Mouse (Mus musculus) thymus, postnatal 0 days (tissue): ENCODE measurements around the gene Rpl10a. TPM values are rescaled to one million over a fixed set of nuclear protein-coding genes. Genes with fewer than 3 reads are reported as not detected.
"Not testable (repeated sequence)": the region's sequence is repeated elsewhere in the genome, so short reads cannot be mapped to it uniquely, and the experiment has no call there.

ENCODE experiments used
- DNase-seq: peaks from one replicate; pipeline ENCODE4 v3.0.0-alpha.2; 2015; ENCODE audit warnings: low spot score
- polyA plus RNA-seq: library from polyadenylated mRNA; unstranded; fragments of >200 nt; fragmentation: Nextera tagmentation; extraction: Ambion mirVana; gene quantifications from 2 replicates; pipeline ENCODE4 v1.2.1, GENCODE M21; 2015

Rpl10a gene
- polyA plus RNA-seq, 1 experiment from 2014 or later = 790 TPM

DNA sequence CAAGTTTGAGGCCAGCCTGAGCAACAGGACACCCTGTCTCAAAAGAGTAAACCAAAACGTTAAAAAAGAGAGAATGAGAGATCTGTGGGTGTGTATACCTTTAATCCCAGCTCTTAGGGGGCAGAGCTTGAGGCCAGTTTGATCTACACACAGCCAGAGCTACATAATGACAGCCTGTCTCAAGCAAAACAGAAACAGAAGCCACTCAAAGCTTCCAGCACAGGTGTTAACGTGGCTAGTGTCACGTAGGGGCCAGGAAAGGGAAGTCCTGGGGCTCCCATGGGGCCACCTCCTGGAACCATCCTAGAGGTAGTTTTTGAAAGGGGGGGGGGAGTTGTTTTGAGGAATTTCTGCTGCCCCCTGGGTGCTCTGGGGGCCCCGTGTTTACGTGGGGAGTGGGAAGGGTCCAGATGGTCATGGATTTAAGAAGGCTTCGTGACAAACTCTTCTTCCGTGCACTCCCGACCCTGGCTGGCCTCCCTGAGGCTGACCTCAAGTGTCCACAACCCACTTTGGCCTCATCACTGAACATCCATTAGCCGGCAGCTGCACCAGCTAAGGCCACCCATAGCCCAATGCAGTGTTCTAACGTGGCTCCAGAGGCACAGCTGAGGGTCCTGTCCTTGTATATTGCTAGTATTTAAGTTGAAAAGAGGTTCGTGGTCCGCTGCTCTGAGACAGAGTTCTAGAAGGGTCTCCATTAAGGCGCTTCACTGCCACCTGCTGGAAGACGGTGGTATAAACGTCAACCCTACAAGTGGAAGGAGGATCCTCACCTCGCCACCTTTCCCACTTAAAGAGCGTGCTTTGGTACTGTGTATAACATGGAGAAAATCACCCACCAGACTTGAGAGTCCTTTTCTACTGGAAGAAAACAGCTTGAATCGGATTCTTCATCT is 19.7 kb upstream of the Rpl10a start:
- peak; percentile 90 for DNase-seq

DNA sequence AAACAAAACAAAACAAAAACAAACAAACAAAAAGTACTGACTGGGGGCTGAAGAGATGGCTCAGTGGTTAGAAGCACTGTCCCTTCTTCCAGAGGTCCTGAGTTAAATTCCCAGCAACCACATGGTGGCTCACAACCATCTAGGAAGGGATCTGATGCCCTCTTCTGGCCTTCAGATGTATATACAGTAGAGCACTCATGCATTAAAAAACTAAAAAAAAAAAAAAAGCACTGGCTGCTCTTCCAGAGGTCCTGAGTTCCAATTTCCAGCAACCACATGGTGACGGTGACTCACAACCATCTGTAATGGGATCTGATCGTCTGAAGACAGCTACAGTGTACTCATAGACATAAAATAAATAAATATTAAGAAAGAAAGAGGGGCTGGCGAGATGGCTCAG is 17.4 kb upstream of the Rpl10a start:
- no peak for DNase-seq

DNA sequence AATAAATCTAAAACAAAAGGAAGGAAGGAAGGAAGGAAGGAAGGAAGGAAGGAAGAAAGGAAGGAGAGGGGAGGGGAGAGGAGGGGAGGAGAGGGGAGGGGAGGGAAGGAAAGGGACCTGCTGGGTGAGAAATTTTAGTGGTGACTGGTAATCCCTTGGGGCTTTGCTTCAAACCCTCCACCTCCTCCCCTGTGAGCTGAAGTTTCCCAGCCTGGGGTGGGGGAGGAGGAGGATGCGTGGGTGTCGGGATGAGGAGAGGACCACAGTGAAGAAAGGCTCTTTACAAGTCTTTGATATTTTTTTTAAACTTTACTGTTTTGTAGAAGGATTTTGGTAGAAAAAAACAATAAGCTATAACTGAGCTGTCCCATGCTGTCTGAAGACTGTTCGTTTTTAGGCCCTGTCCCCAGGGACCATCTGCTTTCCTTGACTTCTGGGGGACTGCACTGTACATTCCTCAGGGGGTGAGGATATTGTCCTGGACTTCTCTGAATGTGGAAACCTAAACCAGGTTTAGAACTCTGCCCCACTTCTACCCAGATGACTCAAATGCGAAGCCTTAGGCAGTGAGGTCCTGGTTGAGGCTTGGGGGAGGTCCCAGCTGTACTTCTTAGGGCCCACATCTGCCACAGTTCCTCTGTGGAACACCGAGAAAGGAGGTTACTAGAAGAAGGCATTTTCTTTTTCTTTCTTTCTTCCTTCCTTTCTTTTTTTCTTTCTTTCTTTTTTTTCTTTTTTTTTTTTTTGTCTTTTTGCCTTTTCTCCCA is 16.7 kb upstream of the Rpl10a start:
- DNase-seq = peak; percentile 45

DNA sequence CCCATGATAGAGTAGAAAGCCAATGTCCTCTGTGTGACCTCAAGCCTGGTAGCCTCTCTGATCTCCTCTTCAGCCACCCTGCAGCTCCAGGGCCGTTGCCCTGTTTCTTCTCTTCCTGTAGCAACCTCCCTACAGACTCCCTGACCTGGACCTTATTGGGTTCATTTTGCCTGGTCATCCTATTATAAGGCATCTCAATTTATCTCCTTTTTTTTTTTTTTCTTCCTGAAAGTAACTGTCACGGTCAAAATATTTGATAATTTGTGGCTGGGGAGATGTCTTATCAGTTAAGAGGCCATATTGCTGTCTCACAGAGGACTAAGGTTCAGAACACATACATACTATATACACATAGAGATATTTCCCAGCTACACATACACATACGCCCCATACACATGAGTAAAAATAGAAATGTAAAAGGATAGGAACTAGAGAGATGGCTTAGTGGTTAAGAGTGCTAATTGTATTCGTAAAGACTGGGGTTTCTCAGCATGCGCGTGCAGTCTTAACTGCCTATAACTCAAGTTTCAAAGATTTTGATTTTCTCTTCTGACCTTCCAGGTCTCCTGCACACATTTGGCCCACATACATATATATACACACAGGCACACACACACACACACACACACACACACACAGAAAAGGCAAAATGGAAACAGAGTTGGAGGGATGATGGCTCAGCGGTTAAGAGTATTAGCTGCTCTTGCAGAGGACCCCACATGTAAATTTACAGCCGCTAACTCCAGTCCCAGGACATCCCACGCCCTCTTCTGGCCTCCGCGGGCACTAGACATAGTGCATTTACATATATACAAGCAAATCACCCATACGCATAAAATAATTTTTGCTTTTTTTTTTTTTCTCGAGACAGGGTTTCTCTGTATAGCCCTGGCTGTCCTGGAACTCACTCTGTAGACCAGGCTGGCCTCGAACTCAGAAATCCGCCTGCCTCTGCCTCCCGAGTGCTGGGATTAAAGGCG is 15.7 kb upstream of the Rpl10a start:
- DNase-seq = no peak

DNA sequence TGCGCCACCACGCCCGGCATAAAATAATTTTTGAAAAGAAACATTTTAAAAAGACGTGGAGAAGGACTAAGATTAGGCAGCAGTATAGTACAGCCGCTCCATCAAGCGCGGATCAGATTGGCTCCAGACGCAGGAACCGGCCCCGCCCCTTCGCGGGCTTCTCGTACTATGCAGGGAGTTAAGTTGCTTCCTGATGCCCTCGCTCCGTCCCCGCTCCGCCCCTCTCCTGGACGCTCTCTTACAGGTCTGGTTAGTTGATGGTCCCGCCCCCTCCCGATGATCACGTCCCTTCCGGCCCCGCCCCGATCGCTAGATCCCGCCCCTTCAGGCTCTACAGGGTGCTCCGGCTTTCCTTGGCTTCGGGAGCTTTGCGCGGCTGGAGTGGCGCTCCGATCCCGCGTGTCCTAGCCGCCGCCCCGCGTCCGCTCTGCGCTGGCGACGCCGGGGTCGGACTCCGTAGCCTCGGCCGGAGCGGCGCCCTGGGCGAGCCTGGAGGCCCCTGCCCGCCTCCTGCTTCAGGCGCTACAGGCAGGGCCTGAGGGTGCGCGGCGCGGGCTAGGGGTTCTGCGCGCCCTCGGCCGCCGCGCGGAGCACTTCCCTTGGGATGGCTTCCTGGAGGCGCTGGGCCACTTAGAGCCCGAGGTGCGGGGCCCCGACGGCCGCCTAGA is 14.9 kb upstream of the Rpl10a start, which contains the start of gene Fance:
Fance (plus strand) TSS at position 308 of the 668 bp plus-strand sequence.
- DNase-seq = peak; percentile 98

DNA sequence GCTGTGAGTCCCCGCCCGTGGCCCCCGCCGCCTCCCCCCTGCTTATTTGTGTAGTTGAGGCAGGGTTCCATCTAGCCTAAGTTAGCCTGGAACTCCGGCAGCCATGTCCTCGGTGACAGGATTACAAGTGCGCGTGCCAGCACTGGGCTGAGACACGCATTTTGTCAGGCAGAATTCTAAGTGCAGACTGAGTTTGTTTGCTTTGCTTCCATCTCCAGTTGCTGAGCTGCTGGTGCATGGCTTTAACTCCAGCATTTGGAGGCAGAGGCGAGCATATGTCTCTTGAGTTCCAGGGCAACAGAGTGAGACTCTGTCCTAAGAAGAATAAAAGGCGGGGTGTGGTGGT is 14.4 kb upstream of the Rpl10a start:
- no peak for DNase-seq

DNA sequence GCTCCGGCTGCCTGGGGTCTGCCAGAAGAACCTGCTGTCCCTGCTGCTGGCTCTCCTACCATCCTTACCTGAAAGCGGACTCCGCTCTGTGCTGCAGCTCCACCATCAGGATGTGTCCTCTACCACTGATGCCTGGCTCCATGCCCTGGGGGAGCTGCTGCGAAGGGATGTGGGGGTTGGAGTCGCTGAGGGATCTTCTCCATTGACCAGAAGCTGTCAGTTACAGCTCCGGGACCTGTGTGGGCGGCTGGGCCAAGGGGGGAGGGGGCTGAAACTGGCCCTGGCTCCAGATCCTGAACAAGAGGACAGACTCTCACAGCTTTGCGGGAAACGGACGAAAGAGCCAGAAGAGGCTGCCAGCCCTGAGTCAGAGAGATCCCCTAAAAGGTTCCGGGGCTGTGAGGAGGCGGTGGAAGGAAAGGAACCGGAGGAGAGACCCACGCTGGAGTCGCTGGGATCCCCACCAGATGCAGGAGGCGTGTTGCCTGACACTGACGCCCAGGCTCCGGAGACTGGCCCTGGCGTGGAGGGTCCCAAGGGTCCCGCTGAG is 12.6 kb upstream of the Rpl10a start:
- no peak for DNase-seq

DNA sequence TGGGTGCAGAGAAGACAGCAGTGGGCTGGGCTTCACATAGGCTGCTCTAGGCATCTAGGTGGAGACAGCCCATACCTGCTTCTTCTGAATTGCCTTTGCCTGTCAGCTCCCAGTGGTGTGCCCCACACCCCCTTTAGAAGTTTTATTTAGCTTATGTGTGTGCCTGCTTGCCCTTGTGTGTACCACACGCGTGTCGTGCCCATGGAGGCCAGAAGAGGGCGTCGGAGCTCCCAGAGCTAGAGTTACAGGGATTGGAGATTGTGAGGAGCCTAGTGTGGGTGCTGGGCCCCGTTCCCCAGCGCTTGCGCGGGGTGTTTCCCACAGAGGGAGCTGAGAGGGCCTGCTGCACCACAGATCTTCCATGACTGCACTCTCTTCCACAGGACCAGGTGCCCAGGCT is 11.8 kb upstream of the Rpl10a start:
- DNase-seq = no peak

DNA sequence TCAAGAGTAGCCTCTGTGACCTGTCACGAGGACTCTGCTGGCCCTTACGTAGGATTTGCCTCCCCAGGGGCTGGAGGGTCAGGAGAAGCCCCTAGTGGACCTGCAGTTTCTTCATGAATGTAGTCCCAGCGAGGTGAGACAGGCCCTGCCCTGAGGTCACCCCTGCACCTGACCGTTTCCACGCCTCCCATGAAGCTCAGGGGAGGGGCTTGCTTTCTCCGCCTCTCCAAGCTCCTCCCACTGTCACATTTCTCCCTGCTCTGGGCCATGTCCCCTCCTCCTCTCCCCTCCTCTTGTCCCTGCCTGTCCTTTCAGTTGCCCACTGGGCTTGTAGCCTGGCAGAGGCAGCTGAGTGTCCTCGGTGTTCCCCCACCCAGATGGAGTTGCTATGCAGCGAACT is 11.2 kb upstream of the Rpl10a start:
- no peak for DNase-seq

DNA sequence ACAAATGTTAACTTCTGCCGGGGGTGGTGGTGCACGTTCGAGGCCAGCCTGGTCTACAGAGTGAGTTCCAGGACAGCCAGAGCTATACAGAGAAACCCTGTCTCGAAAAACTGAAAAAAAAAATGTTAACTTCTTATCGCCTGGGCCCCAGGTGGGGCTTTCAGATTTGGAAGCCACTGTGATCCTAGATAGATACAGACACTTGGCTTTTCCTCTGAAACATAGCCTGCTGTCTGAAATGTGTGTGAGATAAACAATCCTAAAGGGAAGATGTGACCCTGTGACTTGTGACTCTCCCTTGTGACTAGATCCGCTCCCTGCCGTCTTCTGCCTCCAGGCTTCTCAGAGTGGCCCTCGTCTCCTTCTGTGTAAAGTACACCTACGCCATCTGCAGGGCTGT is 10.5 kb upstream of the Rpl10a start:
- no peak for DNase-seq

DNA sequence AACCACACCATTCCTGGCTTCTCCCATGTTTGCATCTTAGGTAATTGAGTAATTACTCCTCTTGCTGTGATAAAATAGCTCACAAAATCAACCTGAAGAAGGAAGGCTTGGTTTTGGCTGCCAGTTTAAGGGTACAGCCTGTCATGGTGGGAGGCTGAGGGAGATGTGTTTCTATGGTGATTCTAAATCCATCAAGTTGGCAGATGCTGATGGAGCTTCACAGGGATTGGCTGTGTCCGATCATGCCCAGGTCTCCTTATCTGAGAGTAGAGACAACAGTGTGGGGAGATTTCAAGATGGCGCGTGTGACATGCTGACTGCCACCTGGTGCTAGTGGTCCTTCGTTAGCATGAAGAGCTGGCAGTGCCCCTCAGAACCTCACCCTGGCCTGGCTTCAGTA is 6.6 kb upstream of the Rpl10a start:
- DNase-seq = no peak

DNA sequence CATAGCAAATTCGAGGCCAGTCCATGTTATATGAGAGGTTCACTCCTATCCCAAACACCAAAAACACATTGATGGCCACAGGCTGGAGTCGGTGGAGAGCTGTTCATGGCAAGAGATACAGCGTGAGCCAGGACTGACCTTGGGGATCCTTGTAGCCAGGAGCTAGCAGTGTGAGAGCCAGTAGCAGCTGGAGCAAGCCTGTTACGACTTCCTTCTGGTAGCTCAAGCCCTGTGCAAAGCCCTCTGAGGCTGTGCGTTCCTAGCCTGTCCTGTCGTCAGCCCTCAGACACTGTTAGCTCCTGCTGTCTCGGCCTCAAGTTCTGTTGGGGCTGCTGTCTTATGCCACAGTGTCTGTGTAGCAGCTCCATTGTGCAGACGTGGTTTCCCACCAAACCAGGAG is 4.5 kb upstream of the Rpl10a start:
- DNase-seq = no peak

DNA sequence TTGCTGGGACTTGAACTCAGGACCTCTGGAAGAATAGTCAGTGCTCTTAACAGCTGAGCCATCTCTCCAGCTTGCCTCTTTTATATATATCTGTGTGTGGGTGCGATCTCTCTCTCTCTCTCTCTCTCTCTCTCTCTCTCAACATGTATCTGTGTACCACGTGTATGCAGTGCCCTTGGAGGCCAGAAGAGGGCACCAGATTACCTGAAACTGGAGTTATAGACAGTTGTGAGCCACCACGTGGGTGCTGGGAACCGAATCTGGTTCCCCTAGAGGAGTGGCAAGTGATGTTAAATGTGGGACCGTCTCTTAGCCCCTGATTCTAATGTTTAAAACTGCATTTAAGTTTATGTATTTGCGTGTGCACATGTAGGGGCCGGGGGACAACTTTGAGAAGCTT is 3.9 kb upstream of the Rpl10a start:
- DNase-seq = not testable (repeated sequence)

DNA sequence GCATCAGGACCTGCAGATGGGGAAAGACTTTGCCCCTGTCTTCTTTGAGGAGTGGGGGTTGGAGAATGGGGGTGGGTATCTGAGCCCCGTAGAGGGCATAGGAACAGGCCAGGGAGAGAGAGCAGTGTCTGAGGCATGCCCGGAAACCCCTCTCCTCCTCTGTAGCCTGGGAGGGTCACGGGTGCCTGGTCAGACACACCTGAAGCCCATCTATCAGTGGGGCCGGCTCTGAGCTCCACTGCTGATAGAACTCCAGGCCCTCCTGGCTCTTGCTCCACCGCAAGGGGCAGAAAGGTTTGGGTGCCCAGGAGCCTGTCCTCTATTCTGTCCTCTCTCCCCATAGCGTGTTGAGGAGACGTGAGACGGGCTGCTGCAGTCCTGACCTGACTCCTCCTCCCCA is 2.5 kb upstream of the Rpl10a start:
- DNase-seq = no peak

DNA sequence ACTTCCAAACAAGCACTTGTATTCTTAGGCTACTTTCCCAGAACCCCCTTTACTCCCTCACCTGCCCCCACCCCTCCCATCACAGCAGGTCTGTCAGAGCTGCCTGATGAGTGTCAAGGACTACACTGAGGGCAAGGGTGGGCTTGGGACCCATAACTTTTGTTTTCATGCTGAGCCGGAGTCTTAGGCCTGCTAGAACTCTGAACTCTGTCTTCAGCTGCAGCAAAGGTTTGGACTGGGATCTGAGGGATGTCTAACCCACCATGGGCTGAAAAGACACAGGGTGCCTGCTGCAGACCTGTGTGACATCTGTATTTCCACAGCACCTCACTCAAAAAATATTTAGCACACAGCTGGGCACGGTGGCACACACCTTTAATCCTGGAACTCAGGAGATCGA is 1.3 kb upstream of the Rpl10a start:
- no peak for DNase-seq

DNA sequence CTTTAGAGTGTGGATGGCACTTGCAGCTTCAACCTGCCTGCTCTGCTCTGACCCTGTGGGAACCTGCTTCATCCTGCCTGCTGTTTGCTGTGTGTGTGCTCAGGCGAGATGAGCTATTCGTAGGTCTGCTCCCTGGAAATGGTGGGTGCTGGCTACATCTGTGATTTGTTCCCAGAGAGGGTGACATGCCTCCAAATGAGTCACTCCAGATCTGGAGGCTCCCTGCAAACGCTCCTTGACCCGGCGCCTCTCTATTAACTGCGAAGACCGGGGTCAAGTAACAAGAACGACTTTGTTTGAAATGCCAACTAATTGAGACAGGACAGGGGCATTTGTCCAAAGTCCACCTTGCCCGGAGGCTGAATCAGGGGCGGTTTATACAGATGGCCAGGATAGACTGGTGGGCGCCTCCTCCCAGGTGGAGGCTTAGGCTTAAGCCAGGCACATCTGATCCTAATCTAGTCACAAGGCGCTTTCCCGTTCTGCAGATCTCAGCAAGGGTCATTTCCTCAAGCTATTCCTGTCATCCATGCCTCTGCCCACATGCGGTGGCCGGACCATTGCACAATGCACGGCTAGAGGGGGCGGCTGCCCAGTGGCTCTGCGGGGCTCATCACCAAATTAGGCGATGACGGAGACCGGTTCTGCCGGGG is 472 bp upstream of the Rpl10a start:
- no peak for DNase-seq

DNA sequence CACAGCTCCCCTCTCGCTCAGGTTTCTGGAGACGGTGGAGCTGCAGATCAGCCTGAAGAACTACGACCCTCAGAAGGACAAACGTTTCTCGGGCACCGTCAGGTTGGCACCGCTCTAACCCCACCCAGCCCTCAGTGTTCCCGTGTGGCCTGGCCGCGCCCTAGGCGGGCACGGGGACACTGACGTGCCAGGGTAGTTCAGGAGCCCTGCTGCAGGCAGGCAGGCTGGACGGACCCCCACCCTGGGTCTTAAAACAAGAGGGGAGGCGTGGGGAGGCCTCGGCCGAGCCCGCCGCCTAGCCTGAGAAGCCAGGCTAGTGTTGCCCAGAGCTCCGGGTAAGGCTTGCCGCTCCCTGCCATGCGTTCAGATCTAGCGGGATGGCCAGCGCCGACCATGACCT is 675 bp downstream of the Rpl10a start:
- no peak for DNase-seq

DNA sequence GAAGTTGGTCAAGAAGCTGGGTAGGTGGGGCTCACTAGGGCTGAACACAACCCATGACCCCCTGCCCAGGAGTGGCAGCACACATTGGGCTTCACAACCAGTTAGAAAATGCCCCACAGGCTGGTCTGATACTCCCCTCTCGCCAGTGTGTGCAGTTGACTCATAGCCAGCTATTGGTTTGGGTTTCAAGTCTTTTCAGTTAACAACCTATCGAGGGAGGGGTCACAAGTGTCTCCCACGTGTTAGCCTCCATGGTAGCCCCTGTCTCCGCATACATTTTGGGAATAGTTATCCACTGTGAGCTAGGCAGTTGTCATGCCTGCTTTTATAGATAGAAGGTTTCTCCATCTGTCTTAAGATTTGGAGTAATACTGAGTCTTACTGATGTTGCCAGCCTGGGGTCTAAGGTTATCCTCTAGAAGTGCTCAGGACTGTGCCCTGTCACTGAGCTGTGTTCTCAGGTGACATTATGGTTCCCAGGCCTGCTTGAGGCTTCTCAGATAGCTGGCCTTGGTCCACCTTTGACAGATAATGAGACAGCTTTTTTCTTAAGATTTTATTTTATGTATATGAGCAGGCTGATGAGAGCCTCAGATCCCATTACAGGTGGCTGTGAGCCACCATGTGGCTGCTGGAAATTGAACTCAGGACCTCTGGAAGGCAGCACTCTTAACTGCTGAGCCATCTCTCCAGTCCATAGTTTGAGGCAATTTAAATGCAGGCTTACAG is 1.4 kb downstream of the Rpl10a start:
- DNase-seq = no peak

DNA sequence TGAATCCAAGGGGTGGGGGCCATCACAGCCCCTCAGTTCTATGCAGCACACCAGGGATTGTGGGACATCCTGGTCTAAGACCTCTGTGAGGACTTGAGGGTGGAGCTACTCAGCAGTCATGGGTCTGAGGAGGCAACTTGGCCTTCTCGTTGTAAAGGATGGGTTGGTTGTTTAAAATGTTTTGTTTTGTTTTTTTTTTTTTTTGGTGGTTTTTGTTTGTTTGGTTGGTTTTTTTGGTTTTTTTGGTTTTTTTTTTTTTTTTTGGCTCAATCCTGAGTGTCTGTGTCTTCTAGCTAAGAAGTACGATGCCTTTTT is 1.9 kb downstream of the Rpl10a start:
- DNase-seq = no peak

DNA sequence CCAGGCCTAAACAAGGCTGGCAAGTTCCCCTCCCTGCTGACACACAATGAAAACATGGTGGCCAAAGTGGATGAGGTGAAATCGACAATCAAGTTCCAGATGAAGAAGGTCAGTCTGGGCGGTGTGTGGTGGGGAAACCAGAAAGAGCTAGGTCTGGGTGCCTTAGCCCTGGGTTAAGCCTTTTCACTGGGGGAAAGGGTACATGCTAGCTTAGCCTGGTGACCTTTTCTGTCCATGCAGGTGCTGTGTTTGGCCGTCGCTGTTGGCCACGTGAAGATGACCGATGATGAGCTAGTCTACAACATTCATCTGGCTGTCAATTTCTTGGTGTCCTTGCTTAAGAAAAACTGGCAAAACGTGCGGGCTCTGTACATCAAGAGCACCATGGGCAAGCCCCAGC is 2.3 kb downstream of the Rpl10a start:
- not testable (repeated sequence) for DNase-seq
